Mouse (Mus musculus): Measurements from ENCODE around the gene Hacd1.

- no peak for TF ChIP-seq SIN3A (IDR thresholded peaks at IDR 0.05; ENCODE audit: low read length)
- TF ChIP-seq POLR2A (IDR thresholded peaks at IDR 0.05; ENCODE audit: control insufficient read depth in 1 of 2, insufficient read depth in 1 of 2, low read depth in 1 of 2, low read length in 2 of 2, poor library complexity in 1 of 2) = no peak
- no peak for TF ChIP-seq MYB (IDR thresholded peaks at IDR 0.05; ENCODE audit: low read depth, low read length)
- TF ChIP-seq ZKSCAN1 (IDR thresholded peaks at IDR 0.05; ENCODE audit: low read depth, low read length) = no peak
- no peak for TF ChIP-seq EP300 (IDR thresholded peaks at IDR 0.05; ENCODE audit: low read depth in 1 of 2, low read length in 2 of 2)
- peak; percentile 24 to 53 (median 41); a peak in 5 of 6 replicates for TF ChIP-seq CTCF (IDR thresholded peaks at IDR 0.05 in 2 of 3, conservative IDR thresholded peaks at IDR 0.05 in 1 of 3; ENCODE audit: control insufficient read depth in 1 of 3, insufficient read depth in 1 of 3, low read depth in 2 of 3, low read length in 3 of 3, poor library complexity in 1 of 3, severe bottlenecking in 1 of 3)
- TF ChIP-seq USF1 (IDR thresholded peaks at IDR 0.05; ENCODE audit: low read depth, low read length) = no peak
- TF ChIP-seq USF2 (IDR thresholded peaks at IDR 0.05; ENCODE audit: borderline replicate concordance in 1 of 2, insufficient read depth in 1 of 2, low read depth in 1 of 2, low read length in 2 of 2) = no peak
Measured at GRCm38 (mm10) chr2:13938118-13938517, 117.8 kb downstream of the Hacd1 start.

Data from MEL (cell line).